Mouse (Mus musculus) MEL (cell line): ENCODE measurements around the gene St6galnac4.

ENCODE experiments used
- CTCF ChIP-seq, 3 experiments: IDR thresholded peaks in 2 of 3; conservative IDR thresholded peaks in 1 of 3; 2 replicates each; pipeline ENCODE4 v1.5.1; 2011 to 2012; ENCODE audit warnings: low read length in 3 of 3, low read depth in 2 of 3, mild to moderate bottlenecking in 2 of 3, improper control_type of control experiment in 1 of 3, inconsistent platforms in 1 of 3, mixed read lengths in 1 of 3, moderate library complexity in 1 of 3; ENCODE audit not compliant: control insufficient read depth in 1 of 3, insufficient read depth in 1 of 3, poor library complexity in 1 of 3, severe bottlenecking in 1 of 3
- EP300 ChIP-seq, 2 experiments: IDR thresholded peaks; 2 replicates each; pipeline ENCODE4 v1.6.1; 2011; ENCODE audit warnings: improper control_type of control experiment in 2 of 2, low read length in 2 of 2, low read depth in 1 of 2, mild to moderate bottlenecking in 1 of 2
- GATA1 ChIP-seq: IDR thresholded peaks from 2 replicates; pipeline ENCODE4 v1.6.1; 2011; ENCODE audit warnings: low read depth, low read length, improper control_type of control experiment
- NELFE ChIP-seq: IDR thresholded peaks from 2 replicates; pipeline ENCODE4 v1.6.1; 2011; ENCODE audit warnings: low read depth, low read length, improper control_type of control experiment
- POLR2A ChIP-seq, 2 experiments: IDR thresholded peaks; 2 replicates each; pipeline ENCODE4 v1.6.1; 2011 to 2012; ENCODE audit warnings: low read length in 2 of 2, mild to moderate bottlenecking in 2 of 2, control low read depth in 1 of 2, improper control_type of control experiment in 1 of 2, low read depth in 1 of 2, moderate library complexity in 1 of 2; ENCODE audit not compliant: control insufficient read depth in 1 of 2, insufficient read depth in 1 of 2, poor library complexity in 1 of 2
- RAD21 ChIP-seq: IDR thresholded peaks from 2 replicates; pipeline ENCODE4 v1.6.1; 2011; ENCODE audit warnings: mild to moderate bottlenecking, low read depth, low read length, improper control_type of control experiment
- SIN3A ChIP-seq: IDR thresholded peaks from 2 replicates; pipeline ENCODE4 v1.6.1; 2012; ENCODE audit warnings: low read length, improper control_type of control experiment, inconsistent platforms
- TAL1 ChIP-seq: IDR thresholded peaks from 2 replicates; pipeline ENCODE4 v1.6.1; 2012; ENCODE audit warnings: mild to moderate bottlenecking, inconsistent platforms, low read length, moderate library complexity, mixed read lengths
- USF1 ChIP-seq: IDR thresholded peaks from 2 replicates; pipeline ENCODE4 v1.6.1; 2014; ENCODE audit warnings: low read depth, mild to moderate bottlenecking, inconsistent platforms, low read length, improper control_type of control experiment, moderate library complexity
- ZNF384 ChIP-seq: IDR thresholded peaks from 2 replicates; pipeline ENCODE4 v1.6.1; 2012; ENCODE audit warnings: low read depth, mild to moderate bottlenecking, inconsistent platforms, low read length, improper control_type of control experiment

GRCm38 (mm10) chr2:32645647-32646046, 58.8 kb downstream of the St6galnac4 start:
- TF ChIP-seq CTCF (IDR thresholded peaks at IDR 0.05 in 2 of 3, conservative IDR thresholded peaks at IDR 0.05 in 1 of 3; ENCODE audit: control insufficient read depth in 1 of 3, insufficient read depth in 1 of 3, low read depth in 2 of 3, low read length in 3 of 3, poor library complexity in 1 of 3, severe bottlenecking in 1 of 3) (no peak), POLR2A (IDR thresholded peaks at IDR 0.05; ENCODE audit: control insufficient read depth in 1 of 2, insufficient read depth in 1 of 2, low read depth in 1 of 2, low read length in 2 of 2, poor library complexity in 1 of 2) (no peak), EP300 (IDR thresholded peaks at IDR 0.05; ENCODE audit: low read depth in 1 of 2, low read length in 2 of 2) (no peak), NELFE (no peak), GATA1 (no peak), SIN3A (no peak), USF1 (no peak), RAD21 (no peak), TAL1 (no peak), ZNF384 (no peak)
